ENCODE assay signal across 1 mouse cellular context in the genomic region with DNA sequence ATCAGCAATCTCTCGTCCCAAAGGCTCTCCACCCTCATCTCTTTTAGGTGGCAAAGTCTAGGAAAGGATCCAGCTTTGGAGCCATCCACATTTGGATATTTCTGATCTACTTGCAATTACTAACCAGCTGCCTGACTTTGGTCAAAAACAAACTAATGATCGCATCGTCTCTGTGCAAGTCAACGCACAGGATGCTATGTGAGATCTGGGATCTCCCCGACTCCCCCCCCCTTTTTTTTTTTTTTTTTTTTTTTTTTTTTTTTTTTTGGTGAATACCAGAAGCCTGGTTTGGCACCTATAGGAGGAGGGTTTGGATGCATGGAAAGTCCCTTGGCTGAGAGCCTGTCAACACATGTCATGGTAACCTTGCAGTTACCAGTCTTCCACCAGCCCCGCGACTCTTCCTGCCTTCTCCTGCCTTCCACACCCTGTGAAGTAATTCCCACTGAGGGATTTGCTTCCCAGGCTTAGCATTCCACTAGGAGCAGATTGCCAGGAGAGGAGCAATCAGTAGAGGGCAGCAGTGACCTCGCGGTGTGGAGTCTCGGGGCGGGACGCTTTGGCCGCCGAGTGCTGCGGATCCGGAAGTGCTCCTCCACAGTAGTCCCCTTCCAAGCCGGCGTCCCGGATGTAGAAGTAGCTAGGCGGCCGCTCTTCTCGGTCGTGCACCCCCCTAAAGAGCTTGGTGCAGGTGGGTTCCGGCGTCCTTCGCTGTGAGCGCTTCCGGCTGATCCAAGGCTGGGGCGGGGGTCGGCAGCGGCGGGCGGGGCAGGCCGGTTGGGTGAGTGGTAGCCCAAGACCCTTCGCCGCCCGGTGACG.
TF ChIP-seq lines count a peak whose summit lies in the region.

TSS of gene Pigc (plus strand) at position 598 of the 819 bp plus-strand sequence.

TF ChIP-seq in MEL, 35 proteins besides CTCF, POLR2A, EP300 and RAD21 (continued from another document):
- TF ChIP-seq CHD2 (IDR thresholded peaks at IDR 0.05; ENCODE audit: low read length) = no peak
- TF ChIP-seq MAZ (IDR thresholded peaks at IDR 0.05; ENCODE audit: low read depth, low read length) = peak; percentile 78; the same call in 1 of the 2 replicates
- TF ChIP-seq HCFC1 (IDR thresholded peaks at IDR 0.05; ENCODE audit: low read depth, low read length) = peak; percentile 91
- peak; percentile 46; the same call in 1 of the 2 replicates for TF ChIP-seq ZMIZ1 (IDR thresholded peaks at IDR 0.05; ENCODE audit: low read depth, low read length)
- TF ChIP-seq NRF1 (IDR thresholded peaks at IDR 0.05; ENCODE audit: insufficient read depth, low read depth, low read length, poor library complexity, severe bottlenecking) = no peak
- no peak for TF ChIP-seq GATA1 (IDR thresholded peaks at IDR 0.05; ENCODE audit: low read depth, low read length)
- peak; percentile 64 for TF ChIP-seq NELFE (IDR thresholded peaks at IDR 0.05; ENCODE audit: low read depth, low read length)
- TF ChIP-seq TCF12 (IDR thresholded peaks at IDR 0.05; ENCODE audit: low read depth, low read length) = peak; percentile 73
- no peak for TF ChIP-seq ZKSCAN1 (IDR thresholded peaks at IDR 0.05; ENCODE audit: low read depth, low read length)
- peak; percentile 39; the same call in 1 of the 2 replicates for TF ChIP-seq MYC (IDR thresholded peaks at IDR 0.05; ENCODE audit: low read depth, low read length)
- no peak for TF ChIP-seq ZC3H11A (IDR thresholded peaks at IDR 0.05; ENCODE audit: low read depth, low read length)
- TF ChIP-seq ETS1 (IDR thresholded peaks at IDR 0.05; ENCODE audit: low read depth, low read length) = no peak
- no peak for TF ChIP-seq RCOR1 (IDR thresholded peaks at IDR 0.05; ENCODE audit: low read depth, low read length)
- TF ChIP-seq SIN3A (IDR thresholded peaks at IDR 0.05; ENCODE audit: low read length) = peak; percentile 71
- peak; percentile 43; the same call in 1 of the 2 replicates for TF ChIP-seq MAX (IDR thresholded peaks at IDR 0.05; ENCODE audit: low read length)
- peak; percentile 58 for TF ChIP-seq TBP (IDR thresholded peaks at IDR 0.05; ENCODE audit: low read depth, low read length)
- TF ChIP-seq USF1 (IDR thresholded peaks at IDR 0.05; ENCODE audit: low read depth, low read length) = no peak
- TF ChIP-seq JUND (IDR thresholded peaks at IDR 0.05; ENCODE audit: low read depth, low read length) = no peak
